Mouse (Mus musculus): ENCODE measurements around the gene Fndc7. TPM values are rescaled to one million over a fixed set of nuclear protein-coding genes. Genes with fewer than 3 reads are reported as not detected.

The Fndc7 gene
- polyA plus RNA-seq, 1 experiment from 2014 or later = 0.82 TPM

GRCm38 (mm10) chr3:108851996-108852697 is 37.7 kb downstream of the Fndc7 start:
- H3K27me3 ChIP-seq (ENCODE audit: control insufficient read depth, insufficient read depth, low read depth, low read length) = no peaks in the 10 kb centered on the region
- no peak overlapping the region for H3K4me3 ChIP-seq (ENCODE audit: low read length)
- no peak overlapping the region for H3K27ac ChIP-seq (ENCODE audit: low read length)
- H3K9ac ChIP-seq (ENCODE audit: low read length) = no peak overlapping the region
- peaks cover 27% of the 10 kb centered on the region for H3K4me1 ChIP-seq (replicated peaks; ENCODE audit: control insufficient read depth, insufficient read depth, low read length)
- H3K36me3 ChIP-seq (ENCODE audit: control insufficient read depth, insufficient read depth, low read length) = no peaks in the 10 kb centered on the region
- 50% methylated on average over 6 of the region's 6 CpGs for WGBS
- no peak overlapping the region for H3K4me2 ChIP-seq (ENCODE audit: low read depth, low read length)
- no peaks in the 10 kb centered on the region for H3K9me3 ChIP-seq (ENCODE audit: control insufficient read depth, low read length)
- no peak for ATAC-seq (ENCODE audit: low read depth)

- no peak for ATAC-seq (ENCODE audit: low read depth)
- Histone ChIP-seq H3K4me1 (replicated peaks; ENCODE audit: control insufficient read depth, insufficient read depth, low read length) (peaks cover 24% of the 10 kb centered on the region), H3K9ac (ENCODE audit: low read length) (no peak overlapping the region), H3K4me2 (ENCODE audit: low read depth, low read length) (no peak overlapping the region), H3K9me3 (ENCODE audit: control insufficient read depth, low read length) (no peaks in the 10 kb centered on the region), H3K36me3 (ENCODE audit: control insufficient read depth, insufficient read depth, low read length) (no peaks in the 10 kb centered on the region), H3K4me3 (ENCODE audit: low read length) (no peak overlapping the region), H3K27me3 (ENCODE audit: control insufficient read depth, insufficient read depth, low read depth, low read length) (no peaks in the 10 kb centered on the region), H3K27ac (ENCODE audit: low read length) (no peak overlapping the region)
- 49% methylated on average over 3 of the region's 3 CpGs for WGBS
Measured at GRCm38 (mm10) chr3:108851554-108851953, 38.3 kb downstream of the Fndc7 start.

GRCm38 (mm10) chr3:108851075-108851474 is 38.7 kb downstream of the Fndc7 start:
- Histone ChIP-seq H3K9me3 (ENCODE audit: control insufficient read depth, low read length) (no peaks in the 10 kb centered on the region), H3K4me1 (replicated peaks; ENCODE audit: control insufficient read depth, insufficient read depth, low read length) (peaks cover 20% of the 10 kb centered on the region), H3K4me3 (ENCODE audit: low read length) (no peak overlapping the region), H3K4me2 (ENCODE audit: low read depth, low read length) (no peak overlapping the region), H3K27ac (ENCODE audit: low read length) (no peak overlapping the region), H3K9ac (ENCODE audit: low read length) (no peak overlapping the region), H3K36me3 (ENCODE audit: control insufficient read depth, insufficient read depth, low read length) (no peaks in the 10 kb centered on the region), H3K27me3 (ENCODE audit: control insufficient read depth, insufficient read depth, low read depth, low read length) (no peaks in the 10 kb centered on the region)
- WGBS = 76% methylated on average over 2 of the region's 2 CpGs
- no peak for ATAC-seq (ENCODE audit: low read depth)

GRCm38 (mm10) chr3:108850506-108850905 is 39.3 kb downstream of the Fndc7 start:
- Histone ChIP-seq H3K27me3 (ENCODE audit: control insufficient read depth, insufficient read depth, low read depth, low read length) (no peaks in the 10 kb centered on the region), H3K36me3 (ENCODE audit: control insufficient read depth, insufficient read depth, low read length) (no peaks in the 10 kb centered on the region), H3K27ac (ENCODE audit: low read length) (no peak overlapping the region), H3K9ac (ENCODE audit: low read length) (no peak overlapping the region), H3K9me3 (ENCODE audit: control insufficient read depth, low read length) (no peaks in the 10 kb centered on the region), H3K4me2 (ENCODE audit: low read depth, low read length) (no peak overlapping the region), H3K4me3 (ENCODE audit: low read length) (no peak overlapping the region), H3K4me1 (replicated peaks; ENCODE audit: control insufficient read depth, insufficient read depth, low read length) (peaks cover 14% of the 10 kb centered on the region)
- WGBS = 33% methylated on average over 3 of the region's 3 CpGs
- peak; percentile 59; the same call in 1 of the 2 replicates for ATAC-seq (ENCODE audit: low read depth)

GRCm38 (mm10) chr3:108846616-108847015 is 43.2 kb downstream of the Fndc7 start:
- ATAC-seq (ENCODE audit: low read depth) = no peak
- WGBS = 61% methylated on average over 3 of the region's 3 CpGs

GRCm38 (mm10) chr3:108844521-108844920 is 45.3 kb downstream of the Fndc7 start:
- Histone ChIP-seq H3K4me3 (ENCODE audit: low read length) (no peak overlapping the region), H3K4me1 (replicated peaks; ENCODE audit: control insufficient read depth, insufficient read depth, low read length) (no peaks in the 10 kb centered on the region), H3K27ac (ENCODE audit: low read length) (no peak overlapping the region), H3K9ac (ENCODE audit: low read length) (no peak overlapping the region), H3K9me3 (ENCODE audit: control insufficient read depth, low read length) (no peaks in the 10 kb centered on the region), H3K4me2 (ENCODE audit: low read depth, low read length) (no peak overlapping the region), H3K36me3 (ENCODE audit: control insufficient read depth, insufficient read depth, low read length) (no peaks in the 10 kb centered on the region), H3K27me3 (ENCODE audit: control insufficient read depth, insufficient read depth, low read depth, low read length) (no peaks in the 10 kb centered on the region)
- 75% methylated on average over 5 of the region's 5 CpGs for WGBS
- no peak for ATAC-seq (ENCODE audit: low read depth)

More at GRCm38 (mm10) chr3:108846616-108847015, 43.2 kb downstream of the Fndc7 start:
- no peak overlapping the region for H3K4me2 ChIP-seq (ENCODE audit: low read depth, low read length)
- H3K9ac ChIP-seq (ENCODE audit: low read length) = no peak overlapping the region
- no peak overlapping the region for H3K4me3 ChIP-seq (ENCODE audit: low read length)
- H3K27ac ChIP-seq (ENCODE audit: low read length) = no peak overlapping the region
- H3K9me3 ChIP-seq (ENCODE audit: control insufficient read depth, low read length) = no peaks in the 10 kb centered on the region
- H3K4me1 ChIP-seq (replicated peaks; ENCODE audit: control insufficient read depth, insufficient read depth, low read length) = peaks cover 6% of the 10 kb centered on the region
- no peaks in the 10 kb centered on the region for H3K27me3 ChIP-seq (ENCODE audit: control insufficient read depth, insufficient read depth, low read depth, low read length)
- H3K36me3 ChIP-seq (ENCODE audit: control insufficient read depth, insufficient read depth, low read length) = no peaks in the 10 kb centered on the region

GRCm38 (mm10) chr3:108844026-108844425 is 45.8 kb downstream of the Fndc7 start:
- H3K9ac ChIP-seq (ENCODE audit: low read length) = no peak overlapping the region
- H3K4me3 ChIP-seq (ENCODE audit: low read length) = no peak overlapping the region
- H3K36me3 ChIP-seq (ENCODE audit: control insufficient read depth, insufficient read depth, low read length) = no peaks in the 10 kb centered on the region
- H3K4me2 ChIP-seq (ENCODE audit: low read depth, low read length) = no peak overlapping the region
- peaks cover 2% of the 10 kb centered on the region for H3K4me1 ChIP-seq (replicated peaks; ENCODE audit: control insufficient read depth, insufficient read depth, low read length)
- WGBS = 78% methylated on average over 6 of the region's 6 CpGs
- no peak for ATAC-seq (ENCODE audit: low read depth)
- H3K27me3 ChIP-seq (ENCODE audit: control insufficient read depth, insufficient read depth, low read depth, low read length) = no peaks in the 10 kb centered on the region
- H3K27ac ChIP-seq (ENCODE audit: low read length) = no peak overlapping the region
- H3K9me3 ChIP-seq (ENCODE audit: control insufficient read depth, low read length) = no peaks in the 10 kb centered on the region

- Histone ChIP-seq H3K9ac (ENCODE audit: low read length) (no peak overlapping the region), H3K9me3 (ENCODE audit: control insufficient read depth, low read length) (no peaks in the 10 kb centered on the region), H3K27me3 (ENCODE audit: control insufficient read depth, insufficient read depth, low read depth, low read length) (no peaks in the 10 kb centered on the region), H3K4me1 (replicated peaks; ENCODE audit: control insufficient read depth, insufficient read depth, low read length) (peaks cover 10% of the 10 kb centered on the region), H3K36me3 (ENCODE audit: control insufficient read depth, insufficient read depth, low read length) (0 out of 2 replicates have a peak, but pooled peaks cover 3% of the 10 kb centered on the region), H3K4me2 (ENCODE audit: low read depth, low read length) (no peak overlapping the region), H3K4me3 (ENCODE audit: low read length) (no peak overlapping the region), H3K27ac (ENCODE audit: low read length) (no peak overlapping the region)
- 56% methylated on average over 4 of the region's 4 CpGs for WGBS
- ATAC-seq (ENCODE audit: low read depth) = no peak; the same call in 1 of the 2 replicates
Measured at GRCm38 (mm10) chr3:108840716-108841054, 49.1 kb downstream of the Fndc7 start.

- 0 out of 2 replicates have a peak, but pooled peaks cover 3% of the 10 kb centered on the region for H3K36me3 ChIP-seq (ENCODE audit: control insufficient read depth, insufficient read depth, low read length)
- ATAC-seq (ENCODE audit: low read depth) = peak; percentile 99
- H3K27me3 ChIP-seq (ENCODE audit: control insufficient read depth, insufficient read depth, low read depth, low read length) = no peaks in the 10 kb centered on the region
- peak within 1 kb of the TSS; percentile 79 for H3K9ac ChIP-seq (ENCODE audit: low read length)
- peak within 1 kb of the TSS; percentile 85 for H3K27ac ChIP-seq (ENCODE audit: low read length)
- H3K4me2 ChIP-seq (ENCODE audit: low read depth, low read length) = peak within 1 kb of the TSS; percentile 67
- H3K4me3 ChIP-seq (ENCODE audit: low read length) = peak within 1 kb of the TSS; percentile 84
- no peaks in the 10 kb centered on the region for H3K9me3 ChIP-seq (ENCODE audit: control insufficient read depth, low read length)
- H3K4me1 ChIP-seq (replicated peaks; ENCODE audit: control insufficient read depth, insufficient read depth, low read length) = peaks cover 10% of the 10 kb centered on the region
- WGBS = under 1% methylated on average over 56 of the region's 56 CpGs
Measured at GRCm38 (mm10) chr3:108840000-108840715, 49.6 kb downstream of the Fndc7 start, which contains the start of gene Stxbp3. Stxbp3 (minus strand) TSS chr3:108840526.
